Mouse (Mus musculus): Measurements from ENCODE around the gene Stkld1.

DNA sequence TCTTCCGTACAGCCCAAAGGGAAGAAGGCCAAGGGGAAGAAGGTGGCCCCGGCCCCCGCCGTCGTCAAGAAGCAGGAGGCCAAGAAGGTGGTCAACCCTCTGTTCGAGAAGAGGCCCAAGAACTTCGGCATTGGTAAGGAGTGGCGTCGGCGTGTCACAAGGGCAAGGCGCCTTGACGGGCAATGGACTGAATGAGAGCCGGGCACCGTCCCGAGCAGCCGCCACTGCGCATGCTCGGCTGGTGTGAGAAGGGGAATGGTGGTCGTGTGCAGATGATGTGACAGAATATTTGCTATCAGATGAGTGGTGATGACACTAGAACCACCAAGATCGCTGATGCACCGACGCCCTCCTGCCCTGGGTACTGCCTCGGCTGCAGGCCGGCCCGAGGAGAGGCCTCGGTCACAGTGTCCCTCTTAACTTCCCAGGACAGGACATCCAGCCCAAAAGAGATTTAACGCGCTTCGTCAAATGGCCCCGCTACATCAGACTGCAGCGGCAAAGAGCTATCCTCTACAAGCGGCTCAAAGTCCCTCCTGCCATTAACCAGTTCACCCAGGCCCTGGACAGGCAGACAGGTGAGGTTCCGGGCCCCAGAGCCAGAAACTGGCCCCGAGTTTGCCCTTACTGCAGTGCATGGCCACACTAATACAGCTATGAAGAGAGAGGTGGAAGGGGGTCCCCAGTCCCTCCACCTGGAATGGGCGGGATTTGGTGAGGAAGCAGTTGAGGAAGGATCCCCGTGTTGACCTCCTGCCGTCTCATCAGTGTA, 22.7 kb upstream of the Stkld1 start:
- TF ChIP-seq CTCF (IDR thresholded peaks at IDR 0.05; ENCODE audit: low read depth) (no peak; the same call in 1 of the 2 replicates), EP300 (IDR thresholded peaks at IDR 0.05; ENCODE audit: low read depth) (no peak)
